Mouse (Mus musculus) testis, postnatal 14 days (tissue): ENCODE measurements around the gene Faap20.
"Not testable (repeated sequence)": the region's sequence is repeated elsewhere in the genome, so short reads cannot be mapped to it uniquely, and the experiment has no call there.

ENCODE experiments used
- DNase-seq: peaks from one replicate; pipeline ENCODE4 v3.0.0; 2021; ENCODE audit warnings: low spot score

Gene Faap20

GRCm38 (mm10) chr4:155248054-155248453, 1.5 kb upstream of the Faap20 start:
- DNase-seq, result not testable (repeated sequence)

- peak; percentile 83 for DNase-seq
Measured at GRCm38 (mm10) chr4:155249257-155249647, 350 bp upstream of the Faap20 start.

GRCm38 (mm10) chr4:155250361-155251117, 937 bp downstream of the Faap20 start:
- no peak for DNase-seq

DNA sequence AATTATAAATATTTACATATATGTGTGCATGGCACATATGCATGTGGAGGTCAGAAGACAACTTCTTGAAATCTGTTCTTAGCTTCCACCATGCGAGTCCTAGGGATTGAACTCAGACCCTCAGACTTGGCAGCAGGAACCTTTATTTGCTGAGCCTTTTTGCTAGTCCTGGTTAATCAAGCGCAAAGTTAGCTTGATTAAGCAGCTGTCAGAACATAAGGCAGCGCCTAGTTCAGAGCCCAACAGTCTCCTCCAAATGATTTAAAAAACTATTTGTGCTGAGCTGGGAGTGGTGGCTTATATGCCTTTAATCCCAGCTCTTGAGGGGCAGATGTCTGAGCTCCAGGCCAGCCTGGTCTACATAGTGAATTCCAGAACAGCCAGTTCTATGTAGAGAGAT, 1.5 kb downstream of the Faap20 start:
- DNase-seq, result no peak

- no peak for DNase-seq
Measured at GRCm38 (mm10) chr4:155252253-155252652, 2.7 kb downstream of the Faap20 start.

GRCm38 (mm10) chr4:155264521-155265321, 15.1 kb downstream of the Faap20 start:
- no peak for DNase-seq

DNA sequence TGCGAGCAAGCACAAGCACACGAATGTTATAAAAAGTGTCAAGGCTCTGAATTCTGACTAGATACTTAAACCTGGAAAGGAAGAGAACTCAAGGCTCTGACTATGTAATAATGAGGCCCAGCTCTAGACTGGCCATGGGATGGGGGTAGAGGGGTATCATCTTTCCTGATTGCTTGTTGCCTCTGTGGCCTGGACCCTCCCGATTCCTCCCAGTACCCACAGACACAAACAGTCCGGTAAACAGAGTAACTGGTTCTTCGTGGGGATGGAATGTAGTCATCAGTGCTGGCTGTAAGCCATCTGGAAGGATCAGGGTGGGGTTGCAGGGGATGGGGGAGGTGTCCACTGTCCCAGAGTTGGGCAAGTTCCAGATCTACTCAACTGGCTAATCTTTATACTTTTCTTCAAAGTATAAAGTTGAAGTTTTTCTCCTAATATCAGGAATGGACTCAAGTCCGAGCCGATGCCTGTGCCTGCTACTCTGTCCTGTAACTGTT, 17.5 kb downstream of the Faap20 start:
- DNase-seq, result peak; percentile 22

- no peak for DNase-seq
Measured at GRCm38 (mm10) chr4:155267639-155268175, 18.1 kb downstream of the Faap20 start.

- peak; percentile 40 for DNase-seq
Measured at GRCm38 (mm10) chr4:155268382-155268781, 18.8 kb downstream of the Faap20 start.

DNA sequence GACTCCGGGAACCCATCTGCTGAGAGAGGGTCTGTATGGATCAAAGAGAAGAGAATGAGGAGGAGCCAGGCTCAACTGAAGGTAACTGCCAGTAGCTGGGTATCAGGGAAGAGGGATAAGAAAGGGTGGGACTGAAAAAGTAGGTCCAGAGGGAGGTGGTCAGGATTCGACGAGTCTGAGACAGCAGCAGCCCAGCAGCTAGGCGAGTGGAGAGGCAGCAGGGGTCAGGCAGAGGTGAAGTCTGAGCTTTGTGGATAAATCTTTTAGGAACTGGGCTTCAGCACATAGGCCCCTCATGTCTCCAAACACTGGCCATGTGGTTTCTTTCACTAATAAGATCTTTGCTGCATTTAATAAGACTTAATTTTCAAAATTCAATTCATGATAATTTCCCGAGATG, 24.8 kb downstream of the Faap20 start:
- no peak for DNase-seq

- DNase-seq, result no peak
Measured at GRCm38 (mm10) chr4:155274851-155275250, 25.2 kb downstream of the Faap20 start.

DNA sequence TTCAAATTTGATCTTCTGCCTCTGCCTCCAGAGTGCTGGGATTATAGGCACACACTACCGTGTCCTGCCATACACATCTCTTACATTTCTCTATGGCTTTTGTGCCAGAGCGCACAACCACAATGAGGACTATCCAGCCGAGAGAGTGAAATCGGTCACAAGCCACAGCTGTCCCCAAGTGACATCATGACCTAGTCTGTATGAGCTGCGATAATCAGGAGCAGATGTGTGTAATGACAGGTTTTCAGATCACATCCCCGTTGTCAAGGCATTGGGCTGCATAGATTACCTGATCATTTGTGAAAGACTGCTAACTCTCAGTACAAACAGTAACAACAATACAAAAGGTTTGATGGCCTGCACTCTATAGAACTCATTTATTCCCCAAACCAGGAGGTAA, 28.4 kb downstream of the Faap20 start:
- no peak for DNase-seq

GRCm38 (mm10) chr4:155279054-155279453, 29.5 kb downstream of the Faap20 start:
- DNase-seq, result no peak

DNA sequence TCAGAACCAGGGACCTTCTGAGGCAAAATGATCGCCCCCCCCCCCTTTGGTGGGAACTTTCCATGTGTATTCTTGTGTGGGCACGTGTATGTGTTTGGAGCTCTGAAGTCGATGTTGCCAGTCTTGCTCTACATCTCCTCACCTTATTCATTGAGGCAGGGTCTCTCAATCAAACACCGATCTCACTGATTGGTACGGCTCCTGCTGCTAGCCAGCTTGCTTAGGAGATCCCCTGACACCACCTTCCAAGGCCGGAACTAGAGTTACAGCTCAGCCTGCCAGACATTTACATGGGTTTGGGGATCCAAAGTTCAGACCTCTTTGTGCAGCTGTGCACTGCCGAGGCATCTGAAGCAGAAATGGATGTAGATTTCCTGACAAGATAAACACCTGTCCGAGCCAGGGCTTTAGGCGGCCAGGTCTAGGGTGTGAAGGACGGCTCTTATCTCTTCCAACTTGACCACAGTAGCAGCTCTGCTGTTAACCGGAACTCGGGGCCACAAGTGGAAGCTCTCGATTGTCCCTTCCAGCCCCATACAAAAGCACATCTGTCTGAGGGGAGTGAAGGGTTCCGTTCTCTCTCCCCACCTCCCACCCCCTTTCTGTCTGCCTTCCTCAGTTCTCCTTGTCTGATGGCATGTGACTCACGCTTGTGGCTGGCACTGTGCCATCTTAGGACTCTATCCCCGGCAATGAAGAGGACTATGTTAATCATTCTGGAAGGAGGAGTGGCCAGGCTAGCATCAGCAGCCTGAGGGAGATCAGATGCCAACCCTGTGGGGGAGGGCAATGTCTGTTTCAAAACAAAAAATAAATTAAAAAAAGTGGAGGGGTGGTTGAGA, 30.5 kb downstream of the Faap20 start:
- DNase-seq, result no peak

DNA sequence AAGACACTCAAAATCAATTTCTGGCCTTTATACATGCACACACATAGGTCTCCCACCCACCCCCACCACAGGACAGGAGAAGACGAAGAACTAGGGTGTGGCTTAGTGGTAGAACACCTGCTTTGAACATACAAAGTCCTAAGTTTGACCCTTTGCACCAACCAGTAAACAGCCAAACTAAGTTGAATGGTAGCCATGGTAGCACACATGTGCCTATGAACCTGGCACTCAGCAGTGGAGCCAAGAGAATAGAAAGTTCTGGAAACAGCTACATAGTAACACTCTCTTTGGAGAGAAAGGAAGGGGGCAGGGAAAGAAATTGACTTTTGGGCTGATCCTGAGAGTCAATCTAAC, 31.1 kb downstream of the Faap20 start:
- no peak for DNase-seq

DNA sequence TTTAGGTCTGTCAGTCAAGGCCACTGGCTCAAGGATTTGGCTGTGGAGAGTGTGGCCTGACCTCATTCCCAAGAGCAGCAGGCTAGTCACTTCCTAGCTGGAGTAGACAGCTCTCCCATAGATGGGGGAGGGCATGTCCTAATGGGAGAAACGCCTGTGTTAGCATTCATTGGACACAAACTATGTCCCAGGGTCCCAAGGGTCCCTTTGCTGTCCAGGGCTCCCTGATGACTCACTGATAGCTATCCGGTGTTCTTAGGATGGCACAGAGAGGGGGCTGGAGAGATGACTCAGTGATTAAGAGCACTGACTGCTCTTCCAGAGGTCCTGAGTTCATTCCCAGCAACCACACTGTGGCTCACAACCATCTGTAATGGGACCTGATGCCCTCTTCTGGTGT, 31.6 kb downstream of the Faap20 start:
- DNase-seq, result no peak

DNA sequence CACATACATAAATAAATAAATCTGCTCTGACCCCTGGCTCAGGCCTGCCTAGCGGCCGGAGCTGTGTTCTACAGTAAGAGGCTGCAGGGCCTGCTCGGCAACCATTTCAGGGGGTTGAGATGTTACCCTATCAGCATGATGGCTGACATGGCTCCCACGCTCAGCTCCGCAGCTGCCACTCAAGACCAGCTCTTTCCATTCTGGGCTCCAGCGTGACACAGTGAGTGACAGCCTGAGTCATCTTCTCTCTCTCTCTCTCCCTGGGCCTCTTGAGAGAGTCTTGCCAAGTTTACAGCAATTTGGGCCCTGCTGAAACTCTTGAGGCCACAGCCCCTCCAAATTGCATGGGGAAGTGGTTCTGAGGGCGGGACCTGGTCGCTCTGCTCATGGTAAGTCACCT, 32.0 kb downstream of the Faap20 start:
- no peak for DNase-seq

DNA sequence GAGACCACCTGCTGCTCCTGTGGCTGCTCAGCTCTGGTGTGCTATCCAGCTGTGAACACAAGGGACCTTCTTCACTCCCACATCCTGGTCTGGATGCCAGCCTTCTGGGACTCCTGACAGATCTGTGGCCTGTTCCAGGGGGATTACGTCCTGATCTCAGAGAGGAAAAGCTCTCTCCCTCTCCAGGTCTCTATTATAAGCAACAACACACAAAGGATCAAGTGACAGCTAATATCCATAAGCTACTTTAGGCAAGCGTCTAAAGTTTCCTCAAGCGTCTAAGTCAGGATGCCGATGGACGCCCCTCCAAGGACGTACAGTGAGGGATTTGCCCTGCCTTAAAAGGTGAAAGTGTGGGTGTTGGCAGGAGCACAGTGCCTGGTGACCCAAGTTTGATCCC, 32.6 kb downstream of the Faap20 start:
- no peak for DNase-seq

DNA sequence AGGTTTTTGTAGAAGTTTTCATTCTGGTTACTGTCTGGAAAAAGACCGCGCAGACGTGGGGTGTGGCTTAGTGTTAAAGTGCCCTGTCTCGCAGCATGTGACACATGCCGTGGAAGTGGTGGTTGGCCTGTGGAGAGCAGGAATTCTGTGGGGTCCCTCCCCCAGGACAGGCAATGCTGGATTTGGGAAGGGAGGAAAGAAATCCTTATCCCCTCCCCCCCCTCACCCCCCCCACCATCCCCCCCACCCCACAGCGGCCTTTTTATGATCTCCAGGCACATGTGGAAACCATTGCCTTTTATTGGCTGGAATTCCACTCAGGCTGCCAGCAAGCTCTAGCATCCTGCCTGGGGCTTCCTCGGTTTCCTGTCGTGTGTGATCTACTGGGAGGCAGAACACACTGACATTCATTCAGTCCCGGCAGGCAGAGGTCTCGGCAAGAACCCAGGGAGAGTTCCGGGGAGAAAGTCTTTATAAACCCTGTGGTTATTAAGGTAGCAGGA, 33.5 kb downstream of the Faap20 start:
- DNase-seq, result no peak

GRCm38 (mm10) chr4:155283585-155283984, 34.0 kb downstream of the Faap20 start:
- no peak for DNase-seq

DNA sequence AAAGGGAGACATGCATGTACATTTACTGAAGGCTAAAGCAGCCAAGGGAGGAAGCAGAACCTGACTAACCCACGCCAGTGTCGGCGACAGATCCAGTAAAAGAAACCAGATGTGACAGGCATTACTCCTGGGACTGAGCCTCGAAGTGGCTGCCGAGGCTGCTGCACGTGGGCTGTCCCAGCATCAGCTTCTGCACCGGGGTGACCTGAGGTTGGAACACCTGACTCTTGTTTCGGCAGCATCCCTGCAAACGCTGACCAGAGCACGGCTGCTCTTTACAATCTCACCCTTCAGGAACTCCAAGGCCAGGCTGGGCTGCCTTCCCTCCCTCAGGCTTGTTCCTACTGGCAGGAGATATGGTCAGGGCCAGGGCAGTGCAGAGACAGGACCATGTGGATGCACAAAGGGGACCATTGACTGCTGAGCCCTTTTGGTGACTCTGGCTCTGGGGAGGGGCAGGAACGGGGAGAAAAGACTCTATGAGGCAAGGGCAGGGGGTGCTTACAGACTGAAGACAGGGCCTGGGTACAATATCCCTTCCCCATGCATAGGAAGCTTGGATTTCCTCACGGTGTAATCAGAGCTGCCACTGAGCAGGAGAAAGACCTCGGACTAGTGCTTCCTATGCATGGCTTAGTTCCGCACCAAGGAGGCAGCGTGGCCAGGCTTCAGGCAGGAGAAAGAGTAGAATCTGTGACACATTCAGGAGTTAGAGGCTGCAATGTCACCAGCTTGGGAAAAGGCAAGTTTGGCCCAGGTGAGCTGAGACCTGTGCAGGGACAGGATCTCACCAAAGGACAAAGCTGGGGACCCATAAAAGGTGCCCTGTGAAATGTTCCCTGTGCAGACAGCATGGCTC, 35.1 kb downstream of the Faap20 start:
- peak; percentile 48 for DNase-seq
